Mouse (Mus musculus): ENCODE data around the gene Acvr1. TPM values are rescaled to one million over a fixed set of nuclear protein-coding genes. Genes with fewer than 3 reads are reported as not detected.
A peak's percentile ranks its signal among the peaks of the same experiment; 100 is the strongest.

The Acvr1 gene
- polyA plus RNA-seq, 1 experiment from 2014 or later, result 5.2 TPM

DNA sequence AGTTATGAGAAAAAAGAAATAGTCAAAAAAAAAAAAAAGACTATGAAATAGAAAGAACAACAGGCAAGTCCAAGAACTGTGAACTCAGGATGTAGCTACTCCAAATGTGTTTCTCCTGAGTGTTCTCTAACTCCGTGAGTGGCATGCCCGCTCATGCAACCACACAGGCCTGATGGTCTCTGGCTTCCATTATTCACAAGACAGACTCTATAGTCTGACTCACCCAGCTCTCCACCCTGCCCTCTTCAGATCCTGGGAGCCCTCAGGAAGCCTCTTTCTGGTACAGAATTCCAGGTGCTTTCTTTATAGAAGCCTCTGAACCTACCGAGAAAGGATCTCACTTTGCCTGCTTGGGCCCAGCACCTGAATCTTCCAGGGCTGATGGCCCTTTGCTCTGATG is 81.3 kb downstream of the Acvr1 start:
- ATAC-seq (ENCODE audit: low FRiP score, low TSS enrichment), result no peak
- Histone ChIP-seq H3K36me3 (ENCODE audit: insufficient read depth, low read length) (no peaks in the 10 kb centered on the region), H3K9me3 (ENCODE audit: low read length) (no peaks in the 10 kb centered on the region; the same call in 1 of the 2 replicates), H3K4me3 (ENCODE audit: low read length) (no peak overlapping the region), H3K27me3 (ENCODE audit: insufficient read depth, low read length) (no peaks in the 10 kb centered on the region), H3K4me1 (ENCODE audit: insufficient read depth, low read length) (peaks cover 26% of the 10 kb centered on the region), H3K9ac (replicated peaks; ENCODE audit: low read length) (no peak overlapping the region), H3K4me2 (replicated peaks; ENCODE audit: low read depth, low read length) (no peak overlapping the region), H3K27ac (ENCODE audit: low read length) (no peak overlapping the region)
- WGBS, result 85% methylated on average over 3 of the region's 3 CpGs

DNA sequence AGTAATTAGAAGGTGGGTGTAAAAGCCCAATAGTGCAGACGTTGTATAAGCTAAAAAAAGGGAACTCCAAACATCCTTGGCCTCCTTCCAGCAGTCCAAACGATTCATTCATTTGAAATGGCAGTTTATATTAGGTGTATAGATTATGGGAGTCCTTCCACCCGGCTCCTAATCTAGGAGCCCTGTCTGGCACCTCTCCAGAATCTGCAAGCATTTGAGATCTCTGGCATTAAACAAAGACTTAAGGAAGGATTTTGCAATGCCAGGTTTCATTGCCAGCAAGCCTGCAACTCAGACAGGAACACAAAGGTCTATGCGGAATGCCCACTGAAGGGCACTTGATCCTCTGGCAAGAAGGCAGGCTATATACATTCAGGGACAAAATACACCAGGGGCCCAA is 81.8 kb downstream of the Acvr1 start:
- no peak overlapping the region for H3K4me3 ChIP-seq (ENCODE audit: low read length)
- no peak overlapping the region for H3K27ac ChIP-seq (ENCODE audit: low read length)
- no peaks in the 10 kb centered on the region for H3K36me3 ChIP-seq (ENCODE audit: insufficient read depth, low read length)
- 41% methylated on average over 4 of the region's 4 CpGs for WGBS
- no peak overlapping the region for H3K9ac ChIP-seq (replicated peaks; ENCODE audit: low read length)
- H3K4me1 ChIP-seq (ENCODE audit: insufficient read depth, low read length), result peaks cover 27% of the 10 kb centered on the region
- no peak overlapping the region for H3K4me2 ChIP-seq (replicated peaks; ENCODE audit: low read depth, low read length)
- no peak for ATAC-seq (ENCODE audit: low FRiP score, low TSS enrichment)
- no peaks in the 10 kb centered on the region for H3K9me3 ChIP-seq (ENCODE audit: low read length)
- H3K27me3 ChIP-seq (ENCODE audit: insufficient read depth, low read length), result no peaks in the 10 kb centered on the region

DNA sequence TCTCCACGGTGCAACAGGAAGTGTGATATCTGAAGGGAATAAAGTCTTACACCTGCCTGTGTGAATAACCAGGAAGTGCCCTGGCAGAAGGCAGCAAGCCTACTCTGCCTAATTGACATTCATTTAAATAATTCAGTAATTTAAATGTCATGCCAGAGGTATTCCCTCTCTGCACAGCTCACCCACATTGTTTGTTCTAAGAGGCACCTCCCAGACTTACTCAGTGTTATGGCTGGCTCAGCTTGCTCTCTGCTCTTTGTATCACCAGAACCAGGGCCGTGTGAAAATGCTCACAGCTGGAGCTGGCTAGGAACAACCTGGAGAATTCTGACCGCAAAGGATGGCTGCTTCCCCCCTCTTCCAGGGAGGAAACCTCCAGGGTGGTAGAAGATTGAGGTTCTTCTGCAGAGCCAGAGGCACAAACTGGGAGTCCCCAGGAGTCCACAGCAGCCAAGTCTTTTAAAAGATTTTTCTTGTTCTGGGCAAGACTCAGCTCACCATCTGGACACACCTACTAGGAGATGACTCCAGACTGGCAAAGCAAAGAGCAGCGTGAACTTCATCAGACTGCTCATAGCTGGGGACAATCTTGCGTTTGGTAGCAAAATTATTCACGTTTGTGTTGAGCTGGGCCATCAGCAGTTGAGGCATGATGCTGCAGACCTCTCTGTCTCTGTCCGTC is 82.5 kb downstream of the Acvr1 start:
- ATAC-seq (ENCODE audit: low FRiP score, low TSS enrichment), result no peak
- Histone ChIP-seq H3K27ac (ENCODE audit: low read length) (no peak overlapping the region), H3K27me3 (ENCODE audit: insufficient read depth, low read length) (no peaks in the 10 kb centered on the region), H3K4me1 (ENCODE audit: insufficient read depth, low read length) (peaks cover 27% of the 10 kb centered on the region), H3K4me2 (replicated peaks; ENCODE audit: low read depth, low read length) (no peak overlapping the region), H3K4me3 (ENCODE audit: low read length) (no peak overlapping the region), H3K36me3 (ENCODE audit: insufficient read depth, low read length) (no peaks in the 10 kb centered on the region), H3K9me3 (ENCODE audit: low read length) (no peaks in the 10 kb centered on the region), H3K9ac (replicated peaks; ENCODE audit: low read length) (no peak overlapping the region)
- WGBS, result 65% methylated on average over 7 of the region's 7 CpGs

DNA sequence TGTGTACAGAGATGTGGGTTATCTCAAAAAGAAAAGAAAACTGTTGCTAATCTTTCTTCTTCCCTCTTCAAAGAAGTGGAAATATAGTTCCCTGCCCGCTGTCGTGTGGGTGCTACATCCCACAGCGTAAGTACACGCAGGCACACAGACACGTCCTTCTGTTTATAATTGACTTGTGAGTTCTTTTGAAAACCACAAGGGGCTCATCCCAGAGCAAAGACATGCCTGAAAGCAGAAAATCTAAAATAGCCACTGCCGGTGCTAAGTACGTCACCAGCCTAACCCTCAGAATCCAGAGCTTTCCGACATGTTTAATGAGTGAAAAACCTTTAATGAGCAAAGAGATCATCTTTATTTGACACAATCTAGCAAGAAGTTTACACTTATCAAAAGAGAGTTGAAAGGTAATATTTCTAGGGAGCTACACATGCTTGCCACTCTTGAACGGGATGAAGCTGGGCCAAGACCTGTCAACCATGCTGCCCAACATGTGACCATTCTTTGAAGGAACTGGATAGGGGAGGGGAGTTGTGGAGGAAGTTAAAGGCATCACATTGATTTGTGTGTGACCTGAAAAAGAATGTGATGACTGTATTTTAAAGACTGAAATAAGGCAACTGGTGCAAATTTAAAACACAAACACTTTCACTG is 85.4 kb downstream of the Acvr1 start:
- Histone ChIP-seq H3K4me2 (replicated peaks; ENCODE audit: low read depth, low read length) (no peak overlapping the region), H3K4me3 (ENCODE audit: low read length) (no peak overlapping the region), H3K9me3 (ENCODE audit: low read length) (no peaks in the 10 kb centered on the region), H3K27me3 (ENCODE audit: insufficient read depth, low read length) (no peaks in the 10 kb centered on the region), H3K27ac (ENCODE audit: low read length) (no peak overlapping the region), H3K4me1 (ENCODE audit: insufficient read depth, low read length) (peaks cover 20% of the 10 kb centered on the region), H3K9ac (replicated peaks; ENCODE audit: low read length) (no peak overlapping the region), H3K36me3 (ENCODE audit: insufficient read depth, low read length) (no peaks in the 10 kb centered on the region)
- ATAC-seq (ENCODE audit: low FRiP score, low TSS enrichment), result no peak
- WGBS, result 65% methylated on average over 9 of the region's 9 CpGs

DNA sequence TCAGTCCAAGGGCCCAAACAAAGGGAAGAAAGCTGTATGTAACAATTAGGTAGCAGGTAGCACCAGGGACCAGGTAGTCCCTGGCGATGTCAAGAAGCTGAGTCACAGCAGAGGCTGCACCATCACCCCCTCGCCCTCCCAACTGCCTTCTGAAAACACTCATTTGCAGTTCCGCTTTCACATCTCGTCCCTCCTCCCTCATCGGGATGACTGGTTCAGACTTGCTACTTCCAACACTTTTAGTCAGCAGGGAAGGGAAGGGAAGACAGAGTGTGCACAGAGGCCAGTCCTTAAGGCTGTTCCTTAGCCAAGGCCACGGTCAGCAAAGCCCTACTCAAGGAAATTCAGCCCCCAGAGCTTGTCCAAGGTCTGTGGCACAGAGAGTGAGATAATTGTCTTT is 86.2 kb downstream of the Acvr1 start:
- H3K27me3 ChIP-seq (ENCODE audit: insufficient read depth, low read length), result no peaks in the 10 kb centered on the region
- H3K27ac ChIP-seq (ENCODE audit: low read length), result no peak overlapping the region
- no peak overlapping the region for H3K4me2 ChIP-seq (replicated peaks; ENCODE audit: low read depth, low read length)
- ATAC-seq (ENCODE audit: low FRiP score, low TSS enrichment), result no peak
- no peaks in the 10 kb centered on the region for H3K9me3 ChIP-seq (ENCODE audit: low read length)
- no peak overlapping the region for H3K4me3 ChIP-seq (ENCODE audit: low read length)
- H3K36me3 ChIP-seq (ENCODE audit: insufficient read depth, low read length), result peaks cover 4% of the 10 kb centered on the region; the same call in 1 of the 2 replicates
- H3K9ac ChIP-seq (replicated peaks; ENCODE audit: low read length), result no peak overlapping the region
- H3K4me1 ChIP-seq (ENCODE audit: insufficient read depth, low read length), result peaks cover 15% of the 10 kb centered on the region
- WGBS, result 69% methylated on average over 6 of the region's 6 CpGs

DNA sequence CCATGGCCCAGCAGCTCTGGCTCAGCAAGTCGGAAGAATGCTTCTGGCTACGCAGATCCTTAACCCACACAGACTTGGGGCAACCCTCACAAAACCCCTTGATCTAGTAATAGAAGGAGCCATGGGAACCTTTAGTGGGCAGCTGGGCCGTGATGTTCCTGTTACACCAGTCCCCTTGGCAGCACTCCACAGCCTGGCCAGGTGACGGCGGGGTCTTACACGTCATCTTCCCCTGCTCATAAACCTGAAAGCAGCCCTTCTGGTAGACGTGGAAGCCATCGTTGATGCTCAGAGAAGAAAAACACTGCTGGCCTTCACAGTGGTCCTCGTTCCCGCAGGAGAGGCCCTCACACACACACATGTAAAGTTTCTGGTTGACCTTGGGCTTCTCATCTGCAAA is 87.4 kb downstream of the Acvr1 start:
- 89% methylated on average over 10 of the region's 10 CpGs for WGBS
- no peaks in the 10 kb centered on the region for H3K27me3 ChIP-seq (ENCODE audit: insufficient read depth, low read length)
- peaks cover 4% of the 10 kb centered on the region; the same call in 1 of the 2 replicates for H3K36me3 ChIP-seq (ENCODE audit: insufficient read depth, low read length)
- H3K27ac ChIP-seq (ENCODE audit: low read length), result no peak overlapping the region
- no peaks in the 10 kb centered on the region for H3K9me3 ChIP-seq (ENCODE audit: low read length)
- H3K4me1 ChIP-seq (ENCODE audit: insufficient read depth, low read length), result peaks cover 11% of the 10 kb centered on the region
- H3K9ac ChIP-seq (replicated peaks; ENCODE audit: low read length), result no peak overlapping the region
- no peak overlapping the region for H3K4me2 ChIP-seq (replicated peaks; ENCODE audit: low read depth, low read length)
- no peak for ATAC-seq (ENCODE audit: low FRiP score, low TSS enrichment)
- H3K4me3 ChIP-seq (ENCODE audit: low read length), result no peak overlapping the region

DNA sequence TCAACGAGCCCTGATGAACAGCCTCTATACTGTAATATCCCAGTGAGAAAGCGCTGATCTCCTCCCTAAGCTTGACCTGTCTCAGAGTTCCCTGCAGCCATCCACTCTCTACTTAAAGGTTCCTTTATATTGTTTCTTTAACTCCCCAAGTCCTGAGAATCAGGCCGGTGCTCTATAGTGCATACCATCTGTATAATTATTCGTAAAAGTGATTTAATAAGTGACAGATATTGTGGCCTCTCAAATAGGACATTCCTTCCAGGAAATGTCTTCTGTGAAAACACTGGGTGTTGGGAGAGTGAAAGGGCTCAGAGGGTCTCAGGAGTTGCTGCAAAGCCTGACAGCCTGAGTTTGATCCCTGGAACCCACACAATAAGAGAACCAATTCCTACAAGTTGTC is 88.8 kb downstream of the Acvr1 start:
- Histone ChIP-seq H3K4me2 (replicated peaks; ENCODE audit: low read depth, low read length) (no peak overlapping the region), H3K27ac (ENCODE audit: low read length) (no peak overlapping the region), H3K27me3 (ENCODE audit: insufficient read depth, low read length) (no peaks in the 10 kb centered on the region), H3K4me3 (ENCODE audit: low read length) (no peak overlapping the region), H3K36me3 (ENCODE audit: insufficient read depth, low read length) (peaks cover 12% of the 10 kb centered on the region), H3K9ac (replicated peaks; ENCODE audit: low read length) (no peak overlapping the region), H3K9me3 (ENCODE audit: low read length) (no peaks in the 10 kb centered on the region), H3K4me1 (ENCODE audit: insufficient read depth, low read length) (peaks cover 9% of the 10 kb centered on the region; the same call in 1 of the 2 replicates)
- WGBS, result 84% methylated on average over 4 of the region's 4 CpGs
- no peak for ATAC-seq (ENCODE audit: low FRiP score, low TSS enrichment)

DNA sequence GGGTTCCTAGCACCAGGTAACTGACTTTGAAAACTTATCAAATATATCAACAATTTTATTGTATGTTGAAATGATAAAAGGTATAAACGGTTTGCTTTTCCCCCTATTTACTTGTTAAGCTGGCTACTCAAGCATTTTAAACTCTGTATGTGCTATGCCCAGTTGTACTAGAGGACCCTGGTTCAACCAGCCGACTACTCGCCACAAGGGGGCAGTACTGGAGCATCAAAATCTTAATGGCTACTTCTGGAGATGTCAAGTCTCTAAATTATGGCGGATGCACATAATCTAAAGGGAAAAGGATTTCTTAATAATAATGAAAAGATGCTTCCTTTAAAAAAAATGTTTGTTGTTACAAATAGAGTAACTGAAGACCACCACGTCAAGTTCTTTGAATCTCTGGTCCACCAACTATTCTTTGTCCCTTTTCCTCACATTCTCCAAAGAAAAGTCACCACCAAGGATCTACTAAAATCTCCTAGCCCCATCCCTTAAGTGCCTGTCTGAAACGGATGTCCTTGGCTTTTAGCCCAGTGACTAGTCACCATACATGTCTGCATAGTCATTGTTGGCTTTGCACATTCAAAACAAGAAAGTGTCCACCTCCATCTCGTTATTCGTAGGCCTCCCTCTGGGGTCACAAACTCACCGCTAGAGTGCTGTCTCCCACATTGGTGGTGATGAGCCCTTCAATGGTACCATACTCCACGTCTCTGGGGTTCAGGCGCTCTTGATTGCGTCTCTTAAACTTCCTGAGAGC is 89.8 kb downstream of the Acvr1 start:
- Histone ChIP-seq H3K4me3 (ENCODE audit: low read length) (no peak overlapping the region), H3K4me2 (replicated peaks; ENCODE audit: low read depth, low read length) (no peak overlapping the region), H3K36me3 (ENCODE audit: insufficient read depth, low read length) (peaks cover 12% of the 10 kb centered on the region), H3K27ac (ENCODE audit: low read length) (no peak overlapping the region), H3K4me1 (ENCODE audit: insufficient read depth, low read length) (peaks cover 9% of the 10 kb centered on the region; the same call in 1 of the 2 replicates), H3K9me3 (ENCODE audit: low read length) (no peaks in the 10 kb centered on the region), H3K27me3 (ENCODE audit: insufficient read depth, low read length) (no peaks in the 10 kb centered on the region), H3K9ac (replicated peaks; ENCODE audit: low read length) (no peak overlapping the region)
- 0 out of 2 replicates have a peak, but pooled peaks have one; percentile 69 for ATAC-seq (ENCODE audit: low FRiP score, low TSS enrichment)
- WGBS, result 59% methylated on average over 12 of the region's 12 CpGs

DNA sequence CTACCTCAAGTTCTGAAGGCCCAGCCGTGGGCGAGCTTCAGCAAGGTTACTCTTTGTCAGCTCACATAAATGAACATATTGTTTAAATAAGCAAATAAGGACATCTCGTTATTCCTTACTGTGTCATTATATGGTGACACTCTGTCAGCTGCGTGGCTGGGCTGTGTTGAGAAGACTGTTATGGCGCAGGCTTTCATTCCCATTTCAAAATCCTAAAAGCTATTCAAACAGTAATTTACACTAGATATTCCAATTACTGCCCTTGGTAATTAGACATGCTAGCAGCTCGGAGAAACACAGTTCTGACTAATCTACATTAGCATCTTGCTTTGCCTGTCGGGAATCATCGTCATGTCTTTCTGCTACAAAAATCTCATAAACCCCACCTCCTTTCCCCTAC is 91.4 kb downstream of the Acvr1 start:
- Histone ChIP-seq H3K27me3 (ENCODE audit: insufficient read depth, low read length) (no peaks in the 10 kb centered on the region), H3K4me3 (ENCODE audit: low read length) (no peak overlapping the region), H3K9me3 (ENCODE audit: low read length) (no peaks in the 10 kb centered on the region), H3K9ac (replicated peaks; ENCODE audit: low read length) (no peak overlapping the region), H3K27ac (ENCODE audit: low read length) (no peak overlapping the region), H3K4me2 (replicated peaks; ENCODE audit: low read depth, low read length) (no peak overlapping the region), H3K36me3 (ENCODE audit: insufficient read depth, low read length) (peaks cover 12% of the 10 kb centered on the region), H3K4me1 (ENCODE audit: insufficient read depth, low read length) (0 out of 2 replicates have a peak, but pooled peaks cover under 1% of the 10 kb centered on the region)
- ATAC-seq (ENCODE audit: low FRiP score, low TSS enrichment), result no peak
- WGBS, result 93% methylated on average over 8 of the region's 8 CpGs

DNA sequence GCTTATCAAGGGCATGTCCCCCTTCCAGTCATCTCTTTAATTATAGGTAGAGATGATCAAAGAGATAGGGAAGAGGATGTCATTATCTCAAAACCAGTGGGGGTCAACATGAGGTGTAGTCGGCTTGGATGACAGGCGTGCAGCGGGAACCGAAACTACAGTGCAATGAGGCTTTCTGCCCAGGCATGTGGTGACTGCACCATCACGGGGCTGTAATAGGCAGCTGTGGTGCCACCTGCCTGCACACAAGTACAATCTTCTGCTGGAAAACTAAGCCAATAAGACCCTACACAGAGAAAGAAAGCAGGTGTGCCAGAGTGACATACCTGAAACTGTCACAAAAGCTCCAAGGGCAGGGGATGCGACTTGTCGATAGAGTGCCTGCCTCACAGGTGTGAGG is 96.7 kb downstream of the Acvr1 start:
- no peak overlapping the region for H3K4me3 ChIP-seq (ENCODE audit: low read length)
- 96% methylated on average over 7 of the region's 7 CpGs for WGBS
- peaks cover 13% of the 10 kb centered on the region for H3K9me3 ChIP-seq (ENCODE audit: low read length)
- no peaks in the 10 kb centered on the region for H3K27me3 ChIP-seq (ENCODE audit: insufficient read depth, low read length)
- no peak overlapping the region for H3K9ac ChIP-seq (replicated peaks; ENCODE audit: low read length)
- H3K27ac ChIP-seq (ENCODE audit: low read length), result no peak overlapping the region
- no peaks in the 10 kb centered on the region for H3K4me1 ChIP-seq (ENCODE audit: insufficient read depth, low read length)
- ATAC-seq (ENCODE audit: low FRiP score, low TSS enrichment), result no peak
- H3K36me3 ChIP-seq (ENCODE audit: insufficient read depth, low read length), result peaks cover 45% of the 10 kb centered on the region
- no peak overlapping the region for H3K4me2 ChIP-seq (replicated peaks; ENCODE audit: low read depth, low read length)

Measured in kidney, embryonic 16.5 days (tissue).